Mouse (Mus musculus) spleen, adult 2 months (tissue): ENCODE measurements around the gene Rprd2. TPM values are rescaled to one million over a fixed set of nuclear protein-coding genes. Genes with fewer than 3 reads are reported as not detected.
"Not testable (repeated sequence)": the region's sequence is repeated elsewhere in the genome, so short reads cannot be mapped to it uniquely, and the experiment has no call there.

Experiments used
- DNase-seq, 2 experiments: peaks; one replicate each; pipeline versions ENCODE4 v3.0.0 to v3.0.0-alpha.2; 2012 to 2021; ENCODE audit warnings: low spot score in 2 of 2, low read depth in 1 of 2
- H3K27ac ChIP-seq: fragments of 200-500 bp; 2 replicates; pipeline ENCODE4 v1.5.1; 2012; ENCODE audit warnings: low read length, inconsistent platforms; ENCODE audit not compliant: insufficient read depth
- H3K27me3 ChIP-seq: fragments of 200-500 bp; 2 replicates; pipeline ENCODE4 v1.6.1; 2012; ENCODE audit warnings: mild to moderate bottlenecking, moderate library complexity, low read length, inconsistent platforms; ENCODE audit not compliant: control insufficient read depth, insufficient read depth
- H3K36me3 ChIP-seq: fragments of 200-500 bp; 2 replicates; pipeline ENCODE4 v1.6.1; 2012; ENCODE audit warnings: mild to moderate bottlenecking, low read length, inconsistent platforms; ENCODE audit not compliant: control insufficient read depth, insufficient read depth
- H3K4me1 ChIP-seq: fragments of 200-500 bp; 2 replicates; pipeline ENCODE4 v1.6.1; 2011; ENCODE audit warnings: inconsistent platforms; ENCODE audit not compliant: control insufficient read depth, insufficient read depth, insufficient read length
- H3K4me3 ChIP-seq: fragments of 200-500 bp; 2 replicates; pipeline ENCODE4 v1.5.1; 2011; ENCODE audit warnings: mild to moderate bottlenecking, inconsistent platforms; ENCODE audit not compliant: insufficient read depth, insufficient read length; ENCODE audit errors: extremely low read depth
- CTCF ChIP-seq: fragments of 200-500 bp; IDR thresholded peaks from 2 replicates; pipeline ENCODE4 v1.5.1; 2011; ENCODE audit warnings: mild to moderate bottlenecking, inconsistent platforms; ENCODE audit not compliant: insufficient read depth, insufficient read length, insufficient replicate concordance; ENCODE audit errors: extremely low read depth
- POLR2A ChIP-seq: fragments of 200-500 bp; IDR thresholded peaks from 2 replicates; pipeline ENCODE4 v1.6.1; 2011; ENCODE audit warnings: low read depth, low read length, inconsistent platforms
- WGBS: fragments of 180-500 bp; shearing (Covaris S2); methylation state at CpG from one replicate; pipeline ENCODE4 v1.1.7; 2018; 5-methylcytosine and 5-hydroxymethylcytosine counted together
- polyA plus RNA-seq: library from polyadenylated mRNA; depleted of rRNA; stranded (reverse); fragments of >200 nt; gene quantifications from 2 replicates; pipeline ENCODE4 v1.2.3, GENCODE M21; 2012

Rprd2 gene
- polyA plus RNA-seq, 1 experiment: 11.3 TPM

DNA sequence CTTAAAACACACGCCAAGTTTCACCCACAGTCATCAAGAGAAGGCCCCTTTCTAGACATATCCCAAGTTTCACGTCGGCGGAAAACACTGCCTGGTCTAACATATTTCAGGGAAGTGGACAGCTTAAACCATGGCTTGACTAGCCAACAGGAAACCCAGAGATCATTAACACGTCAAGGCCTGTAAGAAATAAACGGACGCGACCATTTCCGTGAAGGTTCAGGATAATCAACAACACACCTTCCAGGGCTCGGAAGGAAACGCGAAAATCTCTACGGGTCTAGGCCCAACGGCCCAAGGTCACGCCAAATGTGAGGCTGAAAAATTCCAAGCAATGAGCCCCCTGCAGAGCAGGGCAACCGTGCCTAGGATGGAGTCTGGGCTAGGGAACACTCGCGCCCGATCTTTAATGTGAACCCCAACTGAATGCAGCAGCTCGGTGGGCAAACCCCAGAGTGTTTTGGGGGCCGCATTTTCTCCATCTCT, 594 bp downstream of the Rprd2 start:
- no peak for TF ChIP-seq CTCF
- TF ChIP-seq POLR2A: no peak; the same call in 1 of the 2 replicates
- Histone ChIP-seq H3K36me3 (no peaks in the 10 kb centered on the region), H3K27me3 (no peaks in the 10 kb centered on the region), H3K27ac (peak overlapping the region; percentile 98), H3K4me3 (peak overlapping the region; percentile 80), H3K4me1 (peaks cover 5% of the 10 kb centered on the region; the same call in 1 of the 2 replicates)
- WGBS: under 1% methylated on average over 21 of the region's 21 CpGs
- peak; percentile 9 to 19 for DNase-seq

DNA sequence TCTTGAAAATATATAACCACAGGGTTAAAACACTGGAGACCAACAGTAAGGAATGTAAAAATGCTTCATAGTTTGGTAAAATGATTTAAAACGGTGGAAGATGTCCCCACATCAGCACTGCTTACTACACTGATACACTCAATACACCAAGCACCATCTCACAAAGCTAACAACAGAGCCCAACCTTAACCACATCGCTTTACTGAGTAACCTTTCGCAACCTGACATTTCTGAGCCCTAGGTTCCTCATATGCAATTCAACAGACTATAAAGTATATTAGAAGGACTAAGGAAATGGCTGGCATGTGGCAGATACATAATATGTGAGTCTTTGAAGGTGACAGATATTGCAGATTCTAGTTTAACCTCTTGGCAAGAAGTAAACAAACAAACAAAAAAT, 2.0 kb downstream of the Rprd2 start:
- 58% methylated on average over 3 of the region's 3 CpGs for WGBS
- no peak overlapping the region for H3K4me3 ChIP-seq

DNA sequence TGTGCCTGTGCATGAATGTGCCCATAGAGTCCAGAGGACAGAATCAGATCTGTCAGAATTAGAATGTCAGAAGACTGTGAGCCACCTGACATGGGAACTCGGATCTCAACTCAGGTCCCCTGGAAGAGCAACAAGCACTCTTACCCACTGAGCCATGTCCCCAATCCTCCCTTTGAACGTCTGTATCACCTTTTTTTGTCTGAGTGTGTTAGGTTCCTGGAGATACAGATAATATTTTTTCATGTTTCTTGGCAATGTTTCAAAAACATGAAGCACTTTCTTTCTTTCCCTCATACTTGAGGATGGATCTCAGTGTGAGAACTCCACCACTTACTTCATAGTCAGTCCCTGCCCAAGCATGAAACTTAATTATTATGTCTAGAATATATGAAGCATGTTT, 10.3 kb downstream of the Rprd2 start:
- no peak for DNase-seq
- Histone ChIP-seq H3K4me1 (no peaks in the 10 kb centered on the region), H3K27me3 (no peaks in the 10 kb centered on the region), H3K4me3 (no peak overlapping the region), H3K27ac (no peak overlapping the region), H3K36me3 (0 out of 2 replicates have a peak, but pooled peaks cover 3% of the 10 kb centered on the region)
- WGBS: 54% methylated on average over 2 of the region's 2 CpGs
- TF ChIP-seq CTCF (no peak), POLR2A (no peak)

More for the DNA sequence above, 2.0 kb downstream of the Rprd2 start:
- H3K4me1 ChIP-seq: peaks cover 5% of the 10 kb centered on the region; the same call in 1 of the 2 replicates
- DNase-seq: no peak
- TF ChIP-seq POLR2A (no peak), CTCF (no peak)
- H3K27me3 ChIP-seq: no peaks in the 10 kb centered on the region
- no peak overlapping the region for H3K27ac ChIP-seq
- no peaks in the 10 kb centered on the region for H3K36me3 ChIP-seq

DNA sequence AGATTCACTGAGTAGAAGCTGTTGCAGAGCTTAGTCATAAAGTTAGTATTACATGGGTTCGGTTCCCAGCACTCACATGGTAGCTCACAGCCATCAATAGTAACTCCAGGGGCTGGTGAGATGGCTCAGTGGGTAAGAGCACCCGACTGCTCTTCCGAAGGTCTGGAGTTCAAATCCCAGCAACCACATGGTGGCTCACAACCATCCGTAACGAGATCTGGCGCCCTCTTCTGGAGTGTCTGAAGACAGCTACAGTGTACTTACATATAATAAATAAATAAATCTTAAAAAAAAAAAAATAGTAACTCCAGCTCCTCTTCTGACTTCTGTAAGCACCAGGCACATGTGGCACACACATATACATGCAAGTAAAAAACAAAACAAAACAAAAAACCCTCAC, 11.0 kb downstream of the Rprd2 start:
- not testable (repeated sequence) for DNase-seq, H3K4me1 ChIP-seq, H3K36me3 ChIP-seq, H3K4me3 ChIP-seq, H3K27me3 ChIP-seq, H3K27ac ChIP-seq
- 84% methylated on average over 6 of the region's 6 CpGs for WGBS

DNA sequence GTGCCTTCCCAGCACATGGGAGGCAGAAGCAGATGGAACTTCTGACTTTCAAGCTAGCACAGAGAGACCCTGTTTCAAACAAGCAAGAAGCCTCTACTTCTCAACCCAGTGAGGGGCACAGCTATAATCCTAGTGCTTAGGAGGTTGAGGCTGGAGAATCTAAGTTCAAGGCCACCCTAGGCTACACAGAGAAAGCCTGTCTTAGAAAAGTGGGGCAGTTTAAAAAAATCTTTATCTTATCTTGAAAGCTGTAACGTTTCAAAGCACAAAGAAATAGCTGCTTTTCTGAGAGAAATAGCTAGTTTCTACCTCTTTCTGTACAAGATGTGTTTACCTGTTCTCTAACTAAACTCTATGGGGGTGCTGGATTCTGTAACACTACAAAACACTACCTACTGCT, 12.0 kb downstream of the Rprd2 start:
- H3K36me3 ChIP-seq: 0 out of 2 replicates have a peak, but pooled peaks cover 3% of the 10 kb centered on the region
- TF ChIP-seq CTCF (no peak), POLR2A (no peak)
- DNase-seq: no peak
- 65% methylated on average over 1 of the region's 1 CpGs for WGBS
- H3K4me1 ChIP-seq: no peaks in the 10 kb centered on the region
- H3K27ac ChIP-seq: no peak overlapping the region
- no peaks in the 10 kb centered on the region for H3K27me3 ChIP-seq
- H3K4me3 ChIP-seq: no peak overlapping the region

DNA sequence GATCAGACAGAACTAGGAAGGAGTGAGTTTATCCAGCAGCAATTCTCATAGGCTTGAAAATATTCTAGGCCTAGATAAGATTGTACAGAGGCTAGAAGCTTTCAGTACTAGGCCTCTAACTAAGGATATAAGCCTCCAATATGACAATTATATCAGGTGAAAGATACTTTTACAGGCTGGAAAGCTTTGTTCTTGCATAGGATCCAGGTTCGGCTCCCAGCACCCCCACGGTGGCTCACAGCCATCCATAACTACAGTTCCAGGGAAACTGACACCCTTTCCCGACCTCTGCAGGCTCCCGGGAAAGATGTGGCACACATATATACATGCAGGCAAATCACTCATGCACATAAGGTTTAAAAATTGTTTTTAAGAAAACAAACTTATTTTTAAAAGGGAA, 14.8 kb downstream of the Rprd2 start:
- TF ChIP-seq POLR2A: no peak
- 95% methylated on average over 4 of the region's 4 CpGs for WGBS
- Histone ChIP-seq H3K36me3 (peaks cover 5% of the 10 kb centered on the region; the same call in 1 of the 2 replicates), H3K4me3 (no peak overlapping the region), H3K4me1 (no peaks in the 10 kb centered on the region), H3K27ac (no peak overlapping the region), H3K27me3 (no peaks in the 10 kb centered on the region)
- DNase-seq: no peak

DNA sequence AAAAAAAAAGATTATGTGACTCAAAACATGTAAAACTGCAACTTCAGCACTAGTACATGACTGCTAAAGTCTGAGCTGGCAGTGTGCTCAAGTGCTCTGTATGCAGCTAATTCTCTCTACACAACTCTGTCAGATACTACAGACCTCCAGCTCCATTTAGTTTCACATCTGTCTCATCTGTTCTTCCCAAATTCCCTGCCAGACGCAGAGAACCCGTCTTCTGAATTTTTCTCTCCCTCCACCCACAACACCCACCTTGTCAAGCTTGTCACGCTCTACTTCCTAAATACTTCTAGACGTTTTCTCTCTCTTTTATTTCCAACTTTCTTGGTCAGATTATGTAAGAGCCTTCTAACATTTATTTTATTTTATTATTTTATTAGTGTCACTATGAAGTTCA, 19.9 kb downstream of the Rprd2 start:
- Histone ChIP-seq H3K4me1 (peaks cover 2% of the 10 kb centered on the region; the same call in 1 of the 2 replicates), H3K36me3 (peaks cover 2% of the 10 kb centered on the region; the same call in 1 of the 2 replicates), H3K27ac (no peak overlapping the region), H3K4me3 (no peak overlapping the region), H3K27me3 (no peaks in the 10 kb centered on the region)
- 77% methylated on average over 4 of the region's 4 CpGs for WGBS
- no peak for DNase-seq
- TF ChIP-seq CTCF (no peak), POLR2A (no peak)
